Mouse (Mus musculus): ENCODE results near the gene Gpld1. TPM values are rescaled to one million over a fixed set of nuclear protein-coding genes. Genes with fewer than 3 reads are reported as not detected.
A peak's percentile ranks its signal among the peaks of the same experiment; 100 is the strongest.

The Gpld1 gene
- total RNA-seq, 2 experiments from 2014 or later: 1.4 to 1.8 TPM

GRCm38 (mm10) chr13:25002965-25003364 is 60.0 kb downstream of the Gpld1 start:
- DNase-seq (ENCODE audit: low spot score): no peak
- intact Hi-C loops (cut with DNase I): no loop called here

DNA sequence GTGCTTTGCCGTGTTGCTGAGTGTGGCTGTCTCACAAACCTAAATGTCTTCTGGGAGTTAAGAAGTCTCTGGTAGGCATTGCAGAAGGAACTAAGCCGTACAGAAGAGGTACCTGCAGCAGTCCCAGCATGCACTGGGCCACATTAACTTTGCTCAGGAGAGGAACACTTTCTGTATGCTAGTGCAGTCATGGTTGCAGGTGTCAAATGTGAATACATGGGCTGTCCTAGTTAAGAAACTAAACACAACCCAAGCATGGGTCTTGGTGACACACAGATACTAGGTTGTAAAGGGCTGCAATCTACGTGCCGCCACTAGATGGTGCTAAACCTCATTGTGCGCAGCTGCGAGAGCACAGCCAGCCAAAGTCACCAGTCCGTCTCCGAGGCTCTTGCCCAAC is 64.2 kb downstream of the Gpld1 start:
- intact Hi-C loops (cut with DNase I): no loop called here
- no peak for DNase-seq (ENCODE audit: low spot score)

DNA sequence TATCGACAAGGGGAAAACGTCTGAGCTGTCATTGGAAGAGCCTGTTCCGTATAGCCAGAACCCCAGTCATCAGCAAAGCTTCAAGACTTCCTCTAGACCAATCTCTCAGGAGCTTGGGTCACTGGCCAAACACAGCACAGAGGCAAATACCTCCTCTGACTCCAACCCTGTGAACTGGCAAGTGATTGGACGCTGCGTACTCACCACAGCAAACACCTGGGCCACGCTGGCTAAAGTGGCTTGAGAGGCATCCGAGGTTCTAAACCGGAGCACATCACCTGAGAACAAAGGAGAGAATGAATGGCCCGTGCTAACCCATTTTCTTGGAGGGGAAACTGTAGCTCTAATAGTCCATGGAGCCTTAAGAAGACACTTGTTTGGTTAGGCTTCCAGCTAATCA is 75.4 kb downstream of the Gpld1 start:
- no peak for DNase-seq (ENCODE audit: low spot score)
- intact Hi-C loops (cut with DNase I): no loop called here

- intact Hi-C loops (cut with DNase I): no loop called here
- peak; percentile 87 for DNase-seq (ENCODE audit: low spot score)
Measured at GRCm38 (mm10) chr13:25019793-25020539, 77.0 kb downstream of the Gpld1 start, which contains the start of gene Mrs2. TSS of gene Mrs2 (minus strand) at chr13:25020379.

GRCm38 (mm10) chr13:25020540-25020892 is 77.6 kb downstream of the Gpld1 start:
- no peak for DNase-seq (ENCODE audit: low spot score)
- intact Hi-C loops (cut with DNase I): no loop called here

- no peak for DNase-seq (ENCODE audit: low spot score)
- intact Hi-C loops (cut with DNase I): no loop called here
Measured at GRCm38 (mm10) chr13:25022386-25022785, 79.4 kb downstream of the Gpld1 start.

GRCm38 (mm10) chr13:25023129-25023528 is 80.2 kb downstream of the Gpld1 start:
- intact Hi-C loops (cut with DNase I): no loop called here
- DNase-seq (ENCODE audit: low spot score): no peak

GRCm38 (mm10) chr13:25024655-25025054 is 81.7 kb downstream of the Gpld1 start:
- intact Hi-C loops (cut with DNase I): loop anchor here (1.0 kb wide), 1 partner anchor 92 kb away; no protein-coding TSS in a partner anchor
- DNase-seq (ENCODE audit: low spot score): no peak

GRCm38 (mm10) chr13:25026409-25027113 is 83.6 kb downstream of the Gpld1 start:
- no peak for DNase-seq (ENCODE audit: low spot score)
- intact Hi-C loops (cut with DNase I): no loop called here

DNA sequence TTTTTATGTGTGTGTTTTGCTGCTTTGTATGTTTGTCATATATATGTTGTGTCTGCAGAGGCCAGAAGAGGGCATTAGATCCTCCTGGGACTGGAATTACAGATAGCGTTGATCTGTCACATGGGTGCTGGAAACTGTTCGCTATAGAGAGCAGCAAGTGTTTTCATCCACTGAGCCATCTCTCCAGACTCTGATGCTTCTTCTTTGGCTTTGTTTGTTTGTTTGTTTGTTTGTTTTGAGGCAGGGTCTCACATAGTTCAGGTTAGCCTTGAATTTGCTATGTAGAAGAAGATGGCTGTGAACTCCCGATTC is 84.1 kb downstream of the Gpld1 start:
- intact Hi-C loops (cut with DNase I): no loop called here
- DNase-seq (ENCODE audit: low spot score): no peak

GRCm38 (mm10) chr13:25039488-25039887 is 96.5 kb downstream of the Gpld1 start:
- DNase-seq (ENCODE audit: low spot score): no peak
- intact Hi-C loops (cut with DNase I): no loop called here

Other genes starting within 250 kb of the Gpld1 start
- gene Armh2, start 201.9 kb upstream of the Gpld1 start, total RNA-seq (2021): not detected
- gene Gmnn, start 181.2 kb upstream of the Gpld1 start, total RNA-seq (2021): 10 to 100 TPM; 38.7 to 42.9 TPM
- gene BC005537, start 141.5 kb upstream of the Gpld1 start, total RNA-seq (2021): 100 to 1,000 TPM; 120 to 132 TPM
- 100 to 1,000 TPM; 422 to 431 TPM for gene Acot13, start 111.6 kb upstream of the Gpld1 start, total RNA-seq (2021)
- 10 to 100 TPM; 12.9 to 15.5 TPM for gene Tdp2, start 111.5 kb upstream of the Gpld1 start, total RNA-seq (2021)
- gene D130043K22Rik, start 98.0 kb upstream of the Gpld1 start, total RNA-seq (2021): not detected
- 10 to 100 TPM; 24.4 to 25.6 TPM for gene Aldh5a1, start 5.5 kb upstream of the Gpld1 start, total RNA-seq (2021)
- 10 to 100 TPM; 46.9 to 56.4 TPM for gene Mrs2, start 77.2 kb downstream of the Gpld1 start, total RNA-seq (2021)
- not detected for gene Dcdc2a, start 112.9 kb downstream of the Gpld1 start, total RNA-seq (2021)